Mouse (Mus musculus) hematopoietic stem cell, adult 5-6 weeks (primary cell): ENCODE data around the gene Rxfp1. TPM values are rescaled to one million over a fixed set of nuclear protein-coding genes. Genes with fewer than 3 reads are reported as not detected.

Experiments
- total RNA-seq: library from RNA; stranded (forward); fragments of 172-1452, 232-1000 nt; gene quantifications from 2 replicates; pipeline ENCODE4 v1.2.3, GENCODE M21; 2017

Gene Rxfp1
- total RNA-seq, 1 experiment from 2014 or later, result not detected

Other genes with a start within 250 kb of the Rxfp1 start
- gene Fnip2, start 170.1 kb downstream of the Rxfp1 start, total RNA-seq, result 12.8 and 13.1 TPM in 2 replicates
- 255 and 303 TPM in 2 replicates for gene Ppid, start 146.5 kb downstream of the Rxfp1 start, total RNA-seq
- 12.8 and 18.1 TPM in 2 replicates for gene 4930579G24Rik, start 108.8 kb downstream of the Rxfp1 start, total RNA-seq
- 60.4 and 71.4 TPM in 2 replicates for gene Etfdh, start 108.4 kb downstream of the Rxfp1 start, total RNA-seq
- 0.75 and 1.5 TPM in 2 replicates for gene Tmem144, start 114.9 kb upstream of the Rxfp1 start, total RNA-seq
- 1.1 and 1.4 TPM in 2 replicates for gene Fam198b, start 146.7 kb upstream of the Rxfp1 start, total RNA-seq